Mouse (Mus musculus): ENCODE measurements around the gene Tecta. TPM values are rescaled to one million over a fixed set of nuclear protein-coding genes. Genes with fewer than 3 reads are reported as not detected.

Tecta gene
- polyA plus RNA-seq, 1 experiment from 2014 or later: 0.15 TPM

DNA sequence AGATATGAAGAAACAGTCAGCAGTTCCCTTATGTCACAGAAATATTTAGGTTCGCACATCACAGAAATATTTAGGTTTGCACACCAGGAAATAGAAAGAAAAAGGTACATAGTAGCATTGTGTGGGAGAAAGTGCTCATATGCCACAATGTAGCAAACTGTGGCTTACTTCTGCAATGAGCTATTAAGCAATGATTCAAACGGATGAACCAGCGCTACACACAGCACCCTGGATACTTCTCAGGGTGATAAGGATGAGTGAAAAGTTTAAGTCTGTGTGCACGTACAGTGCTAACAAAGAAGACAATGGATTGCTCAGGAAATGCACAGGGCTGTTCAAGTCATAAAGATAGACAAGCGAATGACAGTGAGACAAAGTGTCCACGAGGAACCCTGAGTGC, 85.3 kb downstream of the Tecta start:
- H3K4me1 ChIP-seq (ENCODE audit: control insufficient read depth, insufficient read depth, low read length): 0 out of 2 replicates have a peak, but pooled peaks cover 4% of the 10 kb centered on the region
- DNase-seq (ENCODE audit: low spot score) (no peak), ATAC-seq (ENCODE audit: insufficient number of reproducible peaks, low FRiP score, low TSS enrichment, low read depth) (no peak)
- H3K36me3 ChIP-seq (ENCODE audit: control insufficient read depth, insufficient read depth, low read length): no peaks in the 10 kb centered on the region
- 90% methylated on average over 6 of the region's 6 CpGs for WGBS
- no peaks in the 10 kb centered on the region for H3K27me3 ChIP-seq (ENCODE audit: control insufficient read depth, insufficient read depth, low read length)
- H3K4me2 ChIP-seq (ENCODE audit: low read depth, severe bottlenecking): no peak overlapping the region
- H3K4me3 ChIP-seq (ENCODE audit: low read depth, low read length): no peak overlapping the region
- H3K27ac ChIP-seq (replicated peaks; ENCODE audit: low read depth, low read length): no peak overlapping the region
- no peak overlapping the region for H3K9ac ChIP-seq (ENCODE audit: low read length)
- no peaks in the 10 kb centered on the region for H3K9me3 ChIP-seq (ENCODE audit: control insufficient read depth, low read length)

DNA sequence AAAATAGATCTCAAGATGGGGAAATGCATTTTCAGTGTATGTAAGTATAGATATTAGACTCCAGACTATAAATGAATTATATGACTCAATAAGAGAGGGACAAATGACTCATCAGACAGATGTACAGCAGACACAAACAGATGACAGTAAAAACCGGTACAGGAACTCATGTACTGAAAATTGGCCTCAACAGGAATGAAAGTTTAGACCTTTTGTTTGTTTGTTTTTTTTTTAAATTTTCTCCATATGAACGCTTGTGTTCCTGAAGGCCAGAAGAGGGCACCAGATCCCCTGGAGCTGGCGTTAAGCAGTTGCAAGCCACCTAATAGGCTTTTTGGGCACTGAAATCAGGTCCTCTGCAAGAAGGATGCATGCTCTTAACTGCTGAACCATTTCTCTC, 85.9 kb downstream of the Tecta start:
- Histone ChIP-seq H3K36me3 (ENCODE audit: control insufficient read depth, insufficient read depth, low read length) (no peaks in the 10 kb centered on the region), H3K4me1 (ENCODE audit: control insufficient read depth, insufficient read depth, low read length) (0 out of 2 replicates have a peak, but pooled peaks cover under 1% of the 10 kb centered on the region), H3K4me2 (ENCODE audit: low read depth, severe bottlenecking) (no peak overlapping the region), H3K27me3 (ENCODE audit: control insufficient read depth, insufficient read depth, low read length) (no peaks in the 10 kb centered on the region), H3K27ac (replicated peaks; ENCODE audit: low read depth, low read length) (no peak overlapping the region), H3K9ac (ENCODE audit: low read length) (no peak overlapping the region), H3K4me3 (ENCODE audit: low read depth, low read length) (no peak overlapping the region), H3K9me3 (ENCODE audit: control insufficient read depth, low read length) (no peaks in the 10 kb centered on the region)
- WGBS: 23% methylated on average over 3 of the region's 3 CpGs
- ATAC-seq (ENCODE audit: insufficient number of reproducible peaks, low FRiP score, low TSS enrichment, low read depth) (no peak), DNase-seq (ENCODE audit: low spot score) (no peak)

DNA sequence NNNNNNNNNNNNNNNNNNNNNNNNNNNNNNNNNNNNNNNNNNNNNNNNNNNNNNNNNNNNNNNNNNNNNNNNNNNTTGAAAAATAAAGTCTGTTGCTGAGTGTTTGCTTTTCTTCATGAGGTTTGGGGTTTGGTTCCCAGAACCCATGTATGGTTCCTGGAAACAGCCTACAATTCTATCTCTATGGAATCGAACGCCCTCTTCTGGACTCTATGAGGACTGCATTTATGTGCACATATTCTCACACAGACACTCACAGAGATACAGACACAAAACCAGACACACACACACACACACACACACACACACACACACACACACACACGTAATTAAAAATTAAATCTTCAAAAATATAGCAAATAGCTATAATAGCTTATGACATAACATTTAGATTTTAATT, 88.4 kb downstream of the Tecta start:
- WGBS: 86% methylated on average over 3 of the region's 3 CpGs
- Histone ChIP-seq H3K4me2 (ENCODE audit: low read depth, severe bottlenecking) (no peak overlapping the region), H3K27ac (replicated peaks; ENCODE audit: low read depth, low read length) (no peak overlapping the region), H3K27me3 (ENCODE audit: control insufficient read depth, insufficient read depth, low read length) (no peaks in the 10 kb centered on the region), H3K4me3 (ENCODE audit: low read depth, low read length) (no peak overlapping the region), H3K36me3 (ENCODE audit: control insufficient read depth, insufficient read depth, low read length) (no peaks in the 10 kb centered on the region), H3K9me3 (ENCODE audit: control insufficient read depth, low read length) (no peaks in the 10 kb centered on the region), H3K9ac (ENCODE audit: low read length) (no peak overlapping the region), H3K4me1 (ENCODE audit: control insufficient read depth, insufficient read depth, low read length) (no peaks in the 10 kb centered on the region)
- ATAC-seq (ENCODE audit: insufficient number of reproducible peaks, low FRiP score, low TSS enrichment, low read depth): no peak
- DNase-seq (ENCODE audit: low spot score): no peak

DNA sequence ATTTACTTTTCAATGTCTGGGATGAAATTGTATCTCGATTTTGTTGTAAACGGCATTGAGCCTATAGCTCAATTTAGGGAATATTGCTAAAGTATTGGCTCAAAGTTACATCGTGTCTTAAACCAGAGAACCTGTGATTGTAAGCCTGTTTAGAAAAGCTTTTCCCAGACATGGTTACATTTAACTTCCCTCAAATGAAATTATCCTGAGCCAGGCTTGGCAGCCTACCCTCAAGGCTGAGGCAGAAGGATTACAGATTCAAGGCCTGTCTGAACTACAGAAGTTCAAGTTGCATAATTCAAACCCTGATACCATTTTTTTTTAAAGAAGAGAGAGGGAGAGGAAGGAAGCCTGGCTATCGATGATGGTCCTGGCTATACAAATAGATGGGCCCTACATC, 95.8 kb downstream of the Tecta start:
- WGBS: 93% methylated on average over 4 of the region's 4 CpGs
- Histone ChIP-seq H3K9ac (ENCODE audit: low read length) (no peak overlapping the region), H3K4me1 (ENCODE audit: control insufficient read depth, insufficient read depth, low read length) (no peaks in the 10 kb centered on the region), H3K27ac (replicated peaks; ENCODE audit: low read depth, low read length) (no peak overlapping the region), H3K4me2 (ENCODE audit: low read depth, severe bottlenecking) (no peak overlapping the region), H3K4me3 (ENCODE audit: low read depth, low read length) (no peak overlapping the region), H3K27me3 (ENCODE audit: control insufficient read depth, insufficient read depth, low read length) (no peaks in the 10 kb centered on the region), H3K36me3 (ENCODE audit: control insufficient read depth, insufficient read depth, low read length) (no peaks in the 10 kb centered on the region), H3K9me3 (ENCODE audit: control insufficient read depth, low read length) (no peaks in the 10 kb centered on the region)
- no peak for ATAC-seq (ENCODE audit: insufficient number of reproducible peaks, low FRiP score, low TSS enrichment, low read depth)
- DNase-seq (ENCODE audit: low spot score): no peak

DNA sequence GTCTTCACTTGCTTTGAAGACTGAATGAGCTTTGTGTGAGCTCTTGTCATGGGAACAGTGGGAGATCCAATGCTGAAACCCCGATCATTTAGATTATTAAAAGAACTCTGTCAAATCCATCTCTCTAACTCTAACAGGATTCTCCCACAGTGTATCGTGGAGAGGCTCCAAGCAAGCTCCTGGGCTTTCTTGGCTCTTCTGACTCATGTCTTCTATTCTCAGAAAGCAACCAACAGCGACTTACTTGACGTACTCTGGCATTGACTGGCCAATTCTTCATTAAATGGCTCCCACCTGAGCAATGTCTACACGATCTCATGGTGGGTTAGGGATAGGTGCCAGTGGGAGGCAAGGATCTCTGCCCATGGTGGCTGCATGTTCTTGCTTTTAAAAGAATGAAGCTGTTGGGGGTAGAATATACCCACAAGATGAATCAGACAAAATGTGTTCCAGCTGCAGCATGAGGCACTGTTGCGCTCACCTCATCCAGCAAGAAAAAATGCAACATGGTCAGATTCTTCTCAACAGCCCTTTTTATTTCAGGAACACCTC, 98.6 kb downstream of the Tecta start:
- Histone ChIP-seq H3K27ac (replicated peaks; ENCODE audit: low read depth, low read length) (no peak overlapping the region), H3K36me3 (ENCODE audit: control insufficient read depth, insufficient read depth, low read length) (no peaks in the 10 kb centered on the region), H3K4me3 (ENCODE audit: low read depth, low read length) (no peak overlapping the region), H3K4me2 (ENCODE audit: low read depth, severe bottlenecking) (no peak overlapping the region), H3K9ac (ENCODE audit: low read length) (no peak overlapping the region), H3K9me3 (ENCODE audit: control insufficient read depth, low read length) (no peaks in the 10 kb centered on the region), H3K4me1 (ENCODE audit: control insufficient read depth, insufficient read depth, low read length) (no peaks in the 10 kb centered on the region), H3K27me3 (ENCODE audit: control insufficient read depth, insufficient read depth, low read length) (no peaks in the 10 kb centered on the region)
- DNase-seq (ENCODE audit: low spot score) (no peak), ATAC-seq (ENCODE audit: insufficient number of reproducible peaks, low FRiP score, low TSS enrichment, low read depth) (no peak)
- 91% methylated on average over 6 of the region's 6 CpGs for WGBS

DNA sequence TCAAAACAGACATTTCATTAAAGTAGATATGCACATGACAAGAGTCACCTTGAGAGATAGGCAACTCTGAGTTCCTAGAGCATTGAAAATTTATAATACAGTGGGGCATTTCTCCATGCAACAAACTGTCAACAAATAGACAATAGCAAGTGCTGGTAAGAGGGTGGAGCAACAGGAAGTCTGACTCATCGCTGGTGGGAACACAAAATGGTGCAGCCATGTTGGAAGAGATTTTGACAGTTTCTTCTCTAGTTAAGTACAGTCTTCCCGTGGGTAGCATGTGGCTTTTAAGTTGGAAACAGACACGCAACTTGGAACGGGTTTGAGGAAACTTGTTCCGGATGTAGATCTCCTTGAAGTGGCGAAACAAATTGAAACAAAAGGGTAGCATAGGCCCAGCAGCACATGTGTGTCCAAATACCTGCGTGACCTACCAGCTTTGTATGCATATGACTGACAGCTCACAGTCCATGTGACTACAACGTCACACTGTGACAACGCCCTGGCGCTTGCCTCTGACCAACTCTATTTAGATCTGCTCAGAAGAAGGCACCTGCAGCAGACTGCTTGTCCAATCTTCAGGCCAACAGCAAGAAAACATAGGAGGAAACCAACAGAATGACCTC, 103.3 kb downstream of the Tecta start:
- H3K4me3 ChIP-seq (ENCODE audit: low read depth, low read length): no peak overlapping the region
- H3K4me1 ChIP-seq (ENCODE audit: control insufficient read depth, insufficient read depth, low read length): no peaks in the 10 kb centered on the region
- 94% methylated on average over 10 of the region's 10 CpGs for WGBS
- no peaks in the 10 kb centered on the region for H3K9me3 ChIP-seq (ENCODE audit: control insufficient read depth, low read length)
- no peak for DNase-seq (ENCODE audit: low spot score)
- no peak overlapping the region for H3K9ac ChIP-seq (ENCODE audit: low read length)
- no peak overlapping the region for H3K4me2 ChIP-seq (ENCODE audit: low read depth, severe bottlenecking)
- no peak for ATAC-seq (ENCODE audit: insufficient number of reproducible peaks, low FRiP score, low TSS enrichment, low read depth)
- H3K36me3 ChIP-seq (ENCODE audit: control insufficient read depth, insufficient read depth, low read length): no peaks in the 10 kb centered on the region
- no peaks in the 10 kb centered on the region for H3K27me3 ChIP-seq (ENCODE audit: control insufficient read depth, insufficient read depth, low read length)
- H3K27ac ChIP-seq (replicated peaks; ENCODE audit: low read depth, low read length): no peak overlapping the region

DNA sequence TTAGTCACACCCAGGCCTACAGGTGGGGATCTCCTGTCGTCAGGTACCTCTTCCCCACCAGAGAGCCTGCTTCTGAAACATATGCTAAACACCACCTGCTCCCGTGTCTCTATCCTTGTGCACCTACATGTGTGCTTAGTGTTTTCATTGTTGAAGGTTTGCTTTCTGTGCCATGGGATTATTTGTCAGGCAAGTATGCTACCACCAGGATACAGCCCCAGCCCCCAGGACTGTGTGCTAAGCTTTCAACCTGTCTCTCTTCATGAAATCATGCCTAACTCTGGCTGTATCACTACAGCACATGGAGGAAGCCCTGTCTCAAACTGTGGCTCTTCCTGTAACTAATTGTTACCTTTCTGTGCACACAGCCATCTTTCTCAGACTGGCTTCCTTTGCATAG, 105.6 kb downstream of the Tecta start:
- ATAC-seq (ENCODE audit: insufficient number of reproducible peaks, low FRiP score, low TSS enrichment, low read depth): no peak
- Histone ChIP-seq H3K9me3 (ENCODE audit: control insufficient read depth, low read length) (no peaks in the 10 kb centered on the region), H3K27ac (replicated peaks; ENCODE audit: low read depth, low read length) (no peak overlapping the region), H3K27me3 (ENCODE audit: control insufficient read depth, insufficient read depth, low read length) (no peaks in the 10 kb centered on the region), H3K36me3 (ENCODE audit: control insufficient read depth, insufficient read depth, low read length) (no peaks in the 10 kb centered on the region), H3K4me2 (ENCODE audit: low read depth, severe bottlenecking) (no peak overlapping the region), H3K4me1 (ENCODE audit: control insufficient read depth, insufficient read depth, low read length) (no peaks in the 10 kb centered on the region), H3K4me3 (ENCODE audit: low read depth, low read length) (no peak overlapping the region), H3K9ac (ENCODE audit: low read length) (no peak overlapping the region)
- WGBS: 80% methylated on average over 2 of the region's 2 CpGs
- DNase-seq (ENCODE audit: low spot score): no peak

DNA sequence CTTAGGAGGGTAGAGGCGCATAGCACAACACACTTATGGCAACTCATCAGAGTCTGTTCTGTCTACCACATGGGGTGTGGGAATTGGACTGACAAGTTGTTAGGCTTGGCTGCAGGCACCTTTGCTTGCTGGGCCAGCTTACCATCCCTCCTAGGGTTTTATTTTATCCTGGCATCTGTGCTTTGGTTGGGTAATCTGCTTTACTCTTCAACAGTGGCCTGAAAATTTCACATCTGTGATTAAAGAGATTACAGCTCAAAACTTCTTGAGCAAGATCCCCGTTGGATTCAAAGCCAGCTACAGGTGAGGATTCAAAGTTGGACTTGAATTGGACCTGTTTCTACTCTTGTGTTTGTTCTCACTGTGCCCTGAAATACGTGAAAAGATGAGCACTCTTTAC, 106.1 kb downstream of the Tecta start:
- H3K4me3 ChIP-seq (ENCODE audit: low read depth, low read length): no peak overlapping the region
- no peak overlapping the region for H3K4me2 ChIP-seq (ENCODE audit: low read depth, severe bottlenecking)
- no peak overlapping the region for H3K27ac ChIP-seq (replicated peaks; ENCODE audit: low read depth, low read length)
- no peak for DNase-seq (ENCODE audit: low spot score)
- no peaks in the 10 kb centered on the region for H3K36me3 ChIP-seq (ENCODE audit: control insufficient read depth, insufficient read depth, low read length)
- WGBS: 84% methylated on average over 3 of the region's 3 CpGs
- no peaks in the 10 kb centered on the region for H3K27me3 ChIP-seq (ENCODE audit: control insufficient read depth, insufficient read depth, low read length)
- ATAC-seq (ENCODE audit: insufficient number of reproducible peaks, low FRiP score, low TSS enrichment, low read depth): no peak
- no peak overlapping the region for H3K9ac ChIP-seq (ENCODE audit: low read length)
- no peaks in the 10 kb centered on the region for H3K4me1 ChIP-seq (ENCODE audit: control insufficient read depth, insufficient read depth, low read length)
- no peaks in the 10 kb centered on the region for H3K9me3 ChIP-seq (ENCODE audit: control insufficient read depth, low read length)

DNA sequence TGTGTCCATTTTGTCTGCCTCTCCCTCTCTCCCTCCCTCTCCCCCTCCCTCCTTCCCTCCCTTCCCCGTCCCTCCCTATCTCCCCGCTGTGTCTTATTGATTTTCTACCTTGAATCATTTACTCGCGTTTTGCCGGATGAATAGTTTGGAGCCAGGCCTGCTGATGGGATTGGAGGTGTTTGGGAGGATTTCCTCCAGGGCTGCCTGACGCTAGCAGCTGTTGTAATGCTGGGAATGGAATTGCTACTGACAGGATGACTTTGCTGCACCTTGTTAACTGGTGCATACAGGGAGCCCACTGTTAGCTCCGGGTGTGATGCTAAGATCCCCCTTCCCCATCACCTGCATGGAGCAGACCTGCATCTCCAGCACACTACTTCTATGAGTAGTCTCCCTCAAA, 106.7 kb downstream of the Tecta start:
- H3K27me3 ChIP-seq (ENCODE audit: control insufficient read depth, insufficient read depth, low read length): no peaks in the 10 kb centered on the region
- H3K4me1 ChIP-seq (ENCODE audit: control insufficient read depth, insufficient read depth, low read length): no peaks in the 10 kb centered on the region
- no peak overlapping the region for H3K9ac ChIP-seq (ENCODE audit: low read length)
- no peak overlapping the region for H3K4me3 ChIP-seq (ENCODE audit: low read depth, low read length)
- no peak overlapping the region for H3K4me2 ChIP-seq (ENCODE audit: low read depth, severe bottlenecking)
- H3K27ac ChIP-seq (replicated peaks; ENCODE audit: low read depth, low read length): no peak overlapping the region
- 36% methylated on average over 7 of the region's 7 CpGs for WGBS
- DNase-seq (ENCODE audit: low spot score) (no peak), ATAC-seq (ENCODE audit: insufficient number of reproducible peaks, low FRiP score, low TSS enrichment, low read depth) (no peak)
- no peaks in the 10 kb centered on the region for H3K9me3 ChIP-seq (ENCODE audit: control insufficient read depth, low read length)
- H3K36me3 ChIP-seq (ENCODE audit: control insufficient read depth, insufficient read depth, low read length): no peaks in the 10 kb centered on the region

All from limb, embryonic 11.5 days (tissue).